Mouse (Mus musculus) neural tube, postnatal 0 days (tissue): ENCODE results near the gene Gm648. TPM values are rescaled to one million over a fixed set of nuclear protein-coding genes. Genes with fewer than 3 reads are reported as not detected.

ENCODE experiments used
- microRNA-seq: library from miRNA; unstranded; fragments of <30 nt; microRNA quantifications from one replicate; pipeline ENCODE4, GENCODE M21; 2016
- polyA plus RNA-seq: library from polyadenylated mRNA; unstranded; fragments of >200 nt; fragmentation: Nextera tagmentation; extraction: Ambion mirVana; gene quantifications from 2 replicates; pipeline ENCODE4 v1.2.1, GENCODE M21; 2015

Gm648 gene
- polyA plus RNA-seq = not detected in 2 replicates

DNA sequence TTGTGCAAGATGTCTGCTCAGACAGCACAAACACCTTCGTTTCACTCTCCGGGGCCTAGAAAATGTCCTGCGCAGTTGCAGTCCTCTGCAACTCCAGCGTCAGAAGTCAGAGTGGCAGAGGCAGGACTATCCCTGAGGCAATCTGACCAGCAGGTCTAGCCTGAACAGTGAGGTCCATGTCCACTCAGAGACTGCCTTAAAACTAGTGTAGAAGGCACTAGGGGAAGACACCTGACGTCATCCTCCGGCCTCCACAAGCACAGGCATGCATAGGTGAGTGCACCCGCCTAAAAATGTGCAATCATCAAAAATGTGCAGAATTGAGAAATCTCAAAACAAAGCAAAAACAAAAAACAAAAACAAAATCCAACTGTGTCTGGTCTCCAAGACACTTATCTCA is at the start of gene Gm648:
Gene Gm648, minus strand, starts transcription at position 101 of the 400 bp plus-strand sequence.

DNA sequence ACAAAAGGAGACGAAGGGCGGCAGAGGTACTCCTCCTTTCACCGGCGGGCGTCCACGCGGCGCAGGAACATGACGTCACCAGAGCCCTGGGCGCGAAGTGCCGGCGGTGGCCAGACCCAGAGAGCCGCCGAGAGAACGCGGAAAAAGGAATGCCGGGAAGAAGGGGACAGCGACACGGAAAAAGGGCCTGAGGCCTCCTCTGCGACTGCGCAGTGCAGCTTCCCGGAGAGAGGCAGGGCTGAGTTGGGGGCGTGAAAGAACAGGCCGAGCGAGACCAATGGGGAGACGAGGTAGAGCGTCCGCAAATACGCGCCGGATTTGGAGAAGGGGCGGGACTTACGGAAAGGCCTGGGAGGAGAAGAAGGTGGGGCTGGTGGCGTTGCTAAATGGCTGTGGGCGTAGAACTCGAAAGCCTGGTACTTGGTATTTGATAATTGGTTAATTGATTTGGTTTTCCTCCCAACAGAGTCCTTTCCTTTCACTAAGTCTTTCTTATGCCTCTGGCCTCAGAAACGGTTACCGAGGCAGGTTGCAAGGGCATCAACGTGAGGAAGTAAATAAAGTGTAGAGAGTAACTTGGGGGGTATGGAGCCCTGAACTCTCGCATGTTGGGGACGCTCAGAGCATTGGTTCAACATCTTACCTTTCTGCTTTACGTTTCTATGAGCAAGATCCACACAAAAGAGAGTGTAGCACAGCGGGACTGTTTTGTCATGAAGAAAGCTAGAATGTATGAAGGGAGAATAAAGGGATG is 48.7 kb upstream of the Gm648 start, which contains the start of gene Mmgt1:
Gene Mmgt1, minus strand, starts transcription at position 183 of the 754 bp plus-strand sequence.

DNA sequence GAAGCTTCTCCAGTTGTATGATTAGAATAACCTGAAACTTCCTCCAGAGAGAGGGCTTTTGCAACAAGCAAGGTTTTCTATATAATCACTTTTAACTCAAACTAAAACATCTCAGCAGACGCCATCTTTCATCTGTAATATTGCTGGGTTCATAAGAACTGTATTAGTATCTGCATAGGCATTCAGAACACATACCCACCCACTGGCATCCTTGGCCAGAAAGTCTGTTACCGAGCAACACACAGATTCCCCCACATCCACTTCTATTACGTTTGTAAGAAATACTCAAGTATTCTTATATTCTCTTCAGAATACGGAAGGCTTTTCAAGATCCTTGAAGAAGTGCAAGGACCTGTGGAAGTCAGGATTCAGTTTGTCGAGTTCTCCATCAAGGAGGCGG is 25.0 kb downstream of the Gm648 start, which contains the start of gene Gm10477:
Gene Gm10477, plus strand, starts transcription at position 301 of the 400 bp plus-strand sequence.

Small RNA genes within 50 kb of the gene (microRNA-seq; reads per million reads assigned to microRNA genes)
- not detected for gene Mir5116

Other genes starting within 250 kb of the Gm648 start
- 3.3 and 4.3 TPM in 2 replicates for gene Zfp449, start 203.2 kb downstream of the Gm648 start, polyA plus RNA-seq
- 73.4 and 75.3 TPM in 2 replicates for gene Smim10l2a, start 175.0 kb downstream of the Gm648 start, polyA plus RNA-seq
- not detected in 2 replicates for gene Gm2174, start 101.6 kb downstream of the Gm648 start, polyA plus RNA-seq
- 15.5 and 17.8 TPM in 2 replicates for gene Ints6l, start 94.7 kb downstream of the Gm648 start, polyA plus RNA-seq
- not detected in 2 replicates for gene Gm10477, start 24.9 kb downstream of the Gm648 start, polyA plus RNA-seq
- gene Mmgt1, start 48.5 kb upstream of the Gm648 start, polyA plus RNA-seq = 33.2 and 34.6 TPM in 2 replicates
- 48.0 and 54.8 TPM in 2 replicates for gene Slc9a6, start 60.2 kb upstream of the Gm648 start, polyA plus RNA-seq
- gene Fhl1, start 182.2 kb upstream of the Gm648 start, polyA plus RNA-seq = 211 and 226 TPM in 2 replicates